In the genomic region with DNA sequence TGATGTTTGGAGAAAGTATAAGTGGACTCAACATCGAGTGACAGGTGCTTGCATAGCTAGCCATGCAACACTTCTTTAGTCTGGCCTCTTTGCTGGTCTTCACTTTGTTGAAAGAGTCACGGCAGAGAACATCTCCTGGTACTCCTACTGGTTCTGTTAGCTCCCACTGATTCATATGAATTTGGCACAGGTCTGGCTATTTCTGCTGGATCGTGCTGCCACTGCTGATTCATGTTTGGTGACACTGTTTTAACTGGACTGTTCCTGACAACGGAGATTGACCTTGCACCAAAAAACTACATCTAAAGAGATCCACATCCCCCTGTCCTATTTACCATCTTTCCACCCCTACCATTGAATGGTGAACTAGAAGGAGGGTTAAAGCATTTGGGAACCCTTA, we compare ENCODE assay signal across 13 mouse cellular contexts.
"Had no signal": no experiment of that assay in that cellular context is flagged by ENCODE, and none has a peak within 500 bp of the region (broad histone marks: within the 10 kb centered on the region; RNA-seq: fewer than 3 reads in every experiment).

No protein-coding gene starts in this region.

- ATAC-seq: midbrain, embryonic 16.5 days had no signal

- DNase-seq: lung, adult 2 months; lung, postnatal 10 days; lung, postnatal 4 days; midbrain, embryonic 14.5 days; retina, postnatal 1 day; right cerebral cortex, adult 18-20 months; right cerebral cortex, postnatal 25 days; right cerebral cortex, postnatal 4 days; spleen, adult 18-20 months; thymus, adult 18-20 months; thymus, postnatal 14 days; thymus, postnatal 36 days had no signal
